Mouse (Mus musculus): ENCODE data around the gene Mgp. TPM values are rescaled to one million over a fixed set of nuclear protein-coding genes. Genes with fewer than 3 reads are reported as not detected.

Mgp gene
- polyA plus RNA-seq, 1 experiment from 2014 or later: 1.9 TPM

- DNase-seq (ENCODE audit: low spot score): no peak
- Histone ChIP-seq H3K27ac (ENCODE audit: low read depth, low read length) (no peak overlapping the region), H3K9me3 (ENCODE audit: control insufficient read depth, low read length) (no peaks in the 10 kb centered on the region), H3K27me3 (ENCODE audit: control insufficient read depth, insufficient read depth, low read length) (no peaks in the 10 kb centered on the region), H3K4me3 (ENCODE audit: low read depth, low read length) (no peak overlapping the region), H3K4me1 (replicated peaks; ENCODE audit: control insufficient read depth, insufficient read depth, low read length) (no peaks in the 10 kb centered on the region), H3K9ac (ENCODE audit: low read length) (no peak overlapping the region), H3K36me3 (ENCODE audit: control insufficient read depth, insufficient read depth, low read length) (no peaks in the 10 kb centered on the region), H3K4me2 (ENCODE audit: low read depth, low read length, severe bottlenecking) (no peak overlapping the region)
- no peak for ATAC-seq (replicated peaks; ENCODE audit: low FRiP score)
- WGBS: 89% methylated on average over 4 of the region's 4 CpGs
Measured at GRCm38 (mm10) chr6:136852348-136852747, 23.3 kb downstream of the Mgp start.

GRCm38 (mm10) chr6:136850267-136850666 lies 25.4 kb downstream of the Mgp start:
- no peak overlapping the region for H3K27ac ChIP-seq (ENCODE audit: low read depth, low read length)
- WGBS: 89% methylated on average over 6 of the region's 6 CpGs
- no peak for ATAC-seq (replicated peaks; ENCODE audit: low FRiP score)
- no peak for DNase-seq (ENCODE audit: low spot score)
- no peak overlapping the region for H3K4me2 ChIP-seq (ENCODE audit: low read depth, low read length, severe bottlenecking)
- no peaks in the 10 kb centered on the region for H3K36me3 ChIP-seq (ENCODE audit: control insufficient read depth, insufficient read depth, low read length)
- H3K4me1 ChIP-seq (replicated peaks; ENCODE audit: control insufficient read depth, insufficient read depth, low read length): no peaks in the 10 kb centered on the region
- H3K9ac ChIP-seq (ENCODE audit: low read length): no peak overlapping the region
- H3K27me3 ChIP-seq (ENCODE audit: control insufficient read depth, insufficient read depth, low read length): no peaks in the 10 kb centered on the region
- no peaks in the 10 kb centered on the region for H3K9me3 ChIP-seq (ENCODE audit: control insufficient read depth, low read length)
- H3K4me3 ChIP-seq (ENCODE audit: low read depth, low read length): no peak overlapping the region

- Histone ChIP-seq H3K27ac (ENCODE audit: low read depth, low read length) (no peak overlapping the region), H3K4me3 (ENCODE audit: low read depth, low read length) (no peak overlapping the region), H3K4me1 (replicated peaks; ENCODE audit: control insufficient read depth, insufficient read depth, low read length) (no peaks in the 10 kb centered on the region), H3K27me3 (ENCODE audit: control insufficient read depth, insufficient read depth, low read length) (no peaks in the 10 kb centered on the region), H3K9me3 (ENCODE audit: control insufficient read depth, low read length) (no peaks in the 10 kb centered on the region), H3K36me3 (ENCODE audit: control insufficient read depth, insufficient read depth, low read length) (no peaks in the 10 kb centered on the region), H3K4me2 (ENCODE audit: low read depth, low read length, severe bottlenecking) (no peak overlapping the region), H3K9ac (ENCODE audit: low read length) (no peak overlapping the region)
- DNase-seq (ENCODE audit: low spot score) (no peak), ATAC-seq (replicated peaks; ENCODE audit: low FRiP score) (no peak)
- WGBS: 90% methylated on average over 5 of the region's 5 CpGs
Measured at GRCm38 (mm10) chr6:136848971-136849370, 26.7 kb downstream of the Mgp start.

- Histone ChIP-seq H3K9ac (ENCODE audit: low read length) (no peak overlapping the region), H3K4me1 (replicated peaks; ENCODE audit: control insufficient read depth, insufficient read depth, low read length) (no peaks in the 10 kb centered on the region), H3K27me3 (ENCODE audit: control insufficient read depth, insufficient read depth, low read length) (no peaks in the 10 kb centered on the region), H3K4me2 (ENCODE audit: low read depth, low read length, severe bottlenecking) (no peak overlapping the region), H3K4me3 (ENCODE audit: low read depth, low read length) (no peak overlapping the region), H3K9me3 (ENCODE audit: control insufficient read depth, low read length) (no peaks in the 10 kb centered on the region), H3K27ac (ENCODE audit: low read depth, low read length) (no peak overlapping the region), H3K36me3 (ENCODE audit: control insufficient read depth, insufficient read depth, low read length) (no peaks in the 10 kb centered on the region)
- 89% methylated on average over 8 of the region's 8 CpGs for WGBS
- DNase-seq (ENCODE audit: low spot score): no peak
- ATAC-seq (replicated peaks; ENCODE audit: low FRiP score): no peak
Measured at GRCm38 (mm10) chr6:136848399-136848798, 27.2 kb downstream of the Mgp start.

- no peaks in the 10 kb centered on the region for H3K36me3 ChIP-seq (ENCODE audit: control insufficient read depth, insufficient read depth, low read length)
- H3K27me3 ChIP-seq (ENCODE audit: control insufficient read depth, insufficient read depth, low read length): no peaks in the 10 kb centered on the region
- H3K27ac ChIP-seq (ENCODE audit: low read depth, low read length): no peak overlapping the region
- H3K9ac ChIP-seq (ENCODE audit: low read length): no peak overlapping the region
- WGBS: 21% methylated on average over 2 of the region's 2 CpGs
- H3K4me3 ChIP-seq (ENCODE audit: low read depth, low read length): no peak overlapping the region
- H3K4me2 ChIP-seq (ENCODE audit: low read depth, low read length, severe bottlenecking): no peak overlapping the region
- no peaks in the 10 kb centered on the region for H3K4me1 ChIP-seq (replicated peaks; ENCODE audit: control insufficient read depth, insufficient read depth, low read length)
- ATAC-seq (replicated peaks; ENCODE audit: low FRiP score) (no peak), DNase-seq (ENCODE audit: low spot score) (peak; percentile 70)
- H3K9me3 ChIP-seq (ENCODE audit: control insufficient read depth, low read length): no peaks in the 10 kb centered on the region
Measured at GRCm38 (mm10) chr6:136847790-136848189, 27.8 kb downstream of the Mgp start.

- H3K36me3 ChIP-seq (ENCODE audit: control insufficient read depth, insufficient read depth, low read length): no peaks in the 10 kb centered on the region
- H3K4me1 ChIP-seq (replicated peaks; ENCODE audit: control insufficient read depth, insufficient read depth, low read length): no peaks in the 10 kb centered on the region
- no peaks in the 10 kb centered on the region for H3K9me3 ChIP-seq (ENCODE audit: control insufficient read depth, low read length)
- H3K4me3 ChIP-seq (ENCODE audit: low read depth, low read length): no peak overlapping the region
- WGBS: 87% methylated on average over 3 of the region's 3 CpGs
- H3K27me3 ChIP-seq (ENCODE audit: control insufficient read depth, insufficient read depth, low read length): no peaks in the 10 kb centered on the region
- no peak overlapping the region for H3K9ac ChIP-seq (ENCODE audit: low read length)
- no peak for DNase-seq (ENCODE audit: low spot score)
- no peak overlapping the region for H3K4me2 ChIP-seq (ENCODE audit: low read depth, low read length, severe bottlenecking)
- no peak overlapping the region for H3K27ac ChIP-seq (ENCODE audit: low read depth, low read length)
- ATAC-seq (replicated peaks; ENCODE audit: low FRiP score): no peak
Measured at GRCm38 (mm10) chr6:136847267-136847666, 28.4 kb downstream of the Mgp start.

- no peak for DNase-seq (ENCODE audit: low spot score)
- Histone ChIP-seq H3K9ac (ENCODE audit: low read length) (no peak overlapping the region), H3K27me3 (ENCODE audit: control insufficient read depth, insufficient read depth, low read length) (no peaks in the 10 kb centered on the region), H3K27ac (ENCODE audit: low read depth, low read length) (no peak overlapping the region), H3K4me3 (ENCODE audit: low read depth, low read length) (no peak overlapping the region), H3K9me3 (ENCODE audit: control insufficient read depth, low read length) (no peaks in the 10 kb centered on the region), H3K4me2 (ENCODE audit: low read depth, low read length, severe bottlenecking) (no peak overlapping the region), H3K4me1 (replicated peaks; ENCODE audit: control insufficient read depth, insufficient read depth, low read length) (no peaks in the 10 kb centered on the region), H3K36me3 (ENCODE audit: control insufficient read depth, insufficient read depth, low read length) (no peaks in the 10 kb centered on the region)
- no peak for ATAC-seq (replicated peaks; ENCODE audit: low FRiP score)
- 71% methylated on average over 5 of the region's 5 CpGs for WGBS
Measured at GRCm38 (mm10) chr6:136845706-136846480, 29.7 kb downstream of the Mgp start.

GRCm38 (mm10) chr6:136844903-136845302 lies 30.7 kb downstream of the Mgp start:
- no peaks in the 10 kb centered on the region for H3K9me3 ChIP-seq (ENCODE audit: control insufficient read depth, low read length)
- H3K27me3 ChIP-seq (ENCODE audit: control insufficient read depth, insufficient read depth, low read length): no peaks in the 10 kb centered on the region
- H3K36me3 ChIP-seq (ENCODE audit: control insufficient read depth, insufficient read depth, low read length): no peaks in the 10 kb centered on the region
- no peak overlapping the region for H3K4me2 ChIP-seq (ENCODE audit: low read depth, low read length, severe bottlenecking)
- no peak for ATAC-seq (replicated peaks; ENCODE audit: low FRiP score)
- H3K4me3 ChIP-seq (ENCODE audit: low read depth, low read length): no peak overlapping the region
- H3K9ac ChIP-seq (ENCODE audit: low read length): no peak overlapping the region
- no peak for DNase-seq (ENCODE audit: low spot score)
- no peaks in the 10 kb centered on the region for H3K4me1 ChIP-seq (replicated peaks; ENCODE audit: control insufficient read depth, insufficient read depth, low read length)
- 58% methylated on average over 2 of the region's 2 CpGs for WGBS
- no peak overlapping the region for H3K27ac ChIP-seq (ENCODE audit: low read depth, low read length)

- Histone ChIP-seq H3K9ac (ENCODE audit: low read length) (no peak overlapping the region), H3K36me3 (ENCODE audit: control insufficient read depth, insufficient read depth, low read length) (no peaks in the 10 kb centered on the region), H3K4me3 (ENCODE audit: low read depth, low read length) (no peak overlapping the region), H3K4me1 (replicated peaks; ENCODE audit: control insufficient read depth, insufficient read depth, low read length) (no peaks in the 10 kb centered on the region), H3K9me3 (ENCODE audit: control insufficient read depth, low read length) (no peaks in the 10 kb centered on the region), H3K27ac (ENCODE audit: low read depth, low read length) (no peak overlapping the region), H3K27me3 (ENCODE audit: control insufficient read depth, insufficient read depth, low read length) (no peaks in the 10 kb centered on the region), H3K4me2 (ENCODE audit: low read depth, low read length, severe bottlenecking) (no peak overlapping the region)
- ATAC-seq (replicated peaks; ENCODE audit: low FRiP score): no peak
- no peak for DNase-seq (ENCODE audit: low spot score)
- WGBS: 81% methylated on average over 3 of the region's 3 CpGs
Measured at GRCm38 (mm10) chr6:136837323-136837722, 38.3 kb downstream of the Mgp start.
